Mouse (Mus musculus) hindbrain, embryonic 12.5 days (tissue): ENCODE results near the gene Mphosph10. TPM values are rescaled to one million over a fixed set of nuclear protein-coding genes. Genes with fewer than 3 reads are reported as not detected.

Experiments
- ATAC-seq: fragments of 200-750 bp; cut with Nextera tagmentation; 2 replicates; pipeline ENCODE4 v1.8.0; 2017; ENCODE audit warnings: moderate TSS enrichment; ENCODE audit not compliant: low FRiP score
- H3K27ac ChIP-seq: fragments of 300-500 bp; sonication (generic); 2 replicates; pipeline ENCODE4 v1.5.1; 2016; ENCODE audit warnings: mild to moderate bottlenecking
- H3K27me3 ChIP-seq: fragments of 300-500 bp; sonication (generic); 2 replicates; pipeline ENCODE4 v1.6.1; 2016; ENCODE audit warnings: mild to moderate bottlenecking
- H3K36me3 ChIP-seq: fragments of 300-500 bp; sonication (generic); 2 replicates; pipeline ENCODE4 v1.6.1; 2016; ENCODE audit warnings: mild to moderate bottlenecking
- H3K4me1 ChIP-seq: fragments of 300-500 bp; sonication (generic); 2 replicates; pipeline ENCODE4 v1.6.1; 2016
- H3K4me2 ChIP-seq: fragments of 300-500 bp; sonication (generic); replicated peaks from 2 replicates; pipeline ENCODE4 v1.6.1; 2016; ENCODE audit warnings: mild to moderate bottlenecking
- H3K4me3 ChIP-seq: fragments of 300-500 bp; sonication (generic); 2 replicates; pipeline ENCODE4 v1.5.1; 2016; ENCODE audit warnings: mild to moderate bottlenecking
- H3K9ac ChIP-seq: fragments of 300-500 bp; sonication (generic); 2 replicates; pipeline ENCODE4 v1.6.1; 2016; ENCODE audit warnings: mild to moderate bottlenecking, moderate library complexity
- H3K9me3 ChIP-seq: fragments of 300-500 bp; sonication (generic); replicated peaks from 2 replicates; pipeline ENCODE4 v1.6.1; 2016; ENCODE audit warnings: mild to moderate bottlenecking
- WGBS: fragments of 180-500 bp; shearing (Covaris S2); methylation state at CpG from one replicate; pipeline ENCODE4 v1.1.7; 2016; 5-methylcytosine and 5-hydroxymethylcytosine counted together
- polyA plus RNA-seq: library from polyadenylated mRNA; unstranded; fragments of >200 nt; fragmentation: Nextera tagmentation; extraction: Ambion mirVana; gene quantifications from 2 replicates; pipeline ENCODE4 v1.2.1, GENCODE M21; 2016

The Mphosph10 gene
- polyA plus RNA-seq, 1 experiment from 2014 or later = 41.7 TPM

- WGBS = 100% methylated on average over 1 of the region's 1 CpGs
- Histone ChIP-seq H3K4me1 (no peaks in the 10 kb centered on the region), H3K36me3 (peaks cover 42% of the 10 kb centered on the region), H3K4me2 (no peak overlapping the region), H3K9me3 (no peaks in the 10 kb centered on the region), H3K27ac (no peak overlapping the region), H3K4me3 (no peak overlapping the region), H3K9ac (no peak overlapping the region), H3K27me3 (no peaks in the 10 kb centered on the region)
- no peak for ATAC-seq
Observed at GRCm38 (mm10) chr7:64332686-64333085, 59.4 kb downstream of the Mphosph10 start.

- Histone ChIP-seq H3K27ac (no peak overlapping the region), H3K4me3 (no peak overlapping the region), H3K36me3 (peaks cover 36% of the 10 kb centered on the region), H3K4me1 (no peaks in the 10 kb centered on the region), H3K9me3 (no peaks in the 10 kb centered on the region), H3K9ac (no peak overlapping the region), H3K4me2 (no peak overlapping the region), H3K27me3 (no peaks in the 10 kb centered on the region)
- WGBS = 88% methylated on average over 3 of the region's 3 CpGs
- no peak for ATAC-seq
Observed at GRCm38 (mm10) chr7:64331309-64331708, 60.8 kb downstream of the Mphosph10 start.

GRCm38 (mm10) chr7:64327486-64327885 is 64.6 kb downstream of the Mphosph10 start:
- no peak for ATAC-seq
- Histone ChIP-seq H3K9me3 (no peaks in the 10 kb centered on the region), H3K4me3 (no peak overlapping the region), H3K4me1 (no peaks in the 10 kb centered on the region), H3K27me3 (no peaks in the 10 kb centered on the region), H3K27ac (no peak overlapping the region), H3K9ac (no peak overlapping the region), H3K36me3 (peaks cover 21% of the 10 kb centered on the region), H3K4me2 (no peak overlapping the region)
- 93% methylated on average over 4 of the region's 4 CpGs for WGBS

- peak; percentile 54 for ATAC-seq
- WGBS = 29% methylated on average over 1 of the region's 1 CpGs
- Histone ChIP-seq H3K4me3 (no peak overlapping the region), H3K4me2 (no peak overlapping the region), H3K27me3 (no peaks in the 10 kb centered on the region), H3K27ac (no peak overlapping the region), H3K9me3 (no peaks in the 10 kb centered on the region), H3K4me1 (no peaks in the 10 kb centered on the region), H3K36me3 (peaks cover 22% of the 10 kb centered on the region), H3K9ac (no peak overlapping the region)
Observed at GRCm38 (mm10) chr7:64326892-64327291, 65.2 kb downstream of the Mphosph10 start.

Other genes with a start within 250 kb of the Mphosph10 start
- 0.31 and 0.43 TPM in 2 replicates for gene Trpm1, start 238.4 kb downstream of the Mphosph10 start, polyA plus RNA-seq
- gene Mtmr10, start 104.6 kb downstream of the Mphosph10 start, polyA plus RNA-seq = 14.7 and 15.6 TPM in 2 replicates
- 9.1 and 10.1 TPM in 2 replicates for gene Fan1, start 18.2 kb downstream of the Mphosph10 start, polyA plus RNA-seq
- 37.1 and 46.1 TPM in 2 replicates for gene Mcee, start 339 bp upstream of the Mphosph10 start, polyA plus RNA-seq
- 112 and 119 TPM in 2 replicates for gene Apba2, start 109.4 kb upstream of the Mphosph10 start, polyA plus RNA-seq